9 mouse cellular contexts compared by ENCODE assay signal in the genomic region with DNA sequence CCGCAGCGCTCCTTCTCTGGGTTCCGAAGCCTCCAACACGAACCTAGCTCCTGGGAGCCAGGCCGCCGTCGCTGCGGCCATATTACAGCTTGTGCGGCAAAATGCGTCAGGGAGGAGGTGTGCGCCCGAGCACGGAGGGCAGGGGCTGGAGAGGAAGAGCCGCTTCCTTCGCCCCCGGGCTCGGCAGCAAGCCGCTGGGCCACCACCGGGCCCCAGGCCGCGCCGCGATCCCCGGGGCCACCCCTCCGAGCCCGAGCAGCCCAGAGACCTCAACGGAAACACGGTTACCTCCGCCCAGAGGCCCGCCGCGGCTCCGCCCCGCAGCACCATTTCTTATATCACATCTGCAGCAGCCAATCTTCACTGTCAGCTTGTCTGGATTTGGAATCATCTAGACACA. TPM values are rescaled to one million over a fixed set of nuclear protein-coding genes. Genes with fewer than 3 reads are reported as not detected.
DNase-seq lines count a peak whose midpoint lies in the region.
"Had no signal": no experiment of that assay in that cellular context is flagged by ENCODE, and none has a peak within 500 bp of the region (broad histone marks: within the 10 kb centered on the region; RNA-seq: fewer than 3 reads in every experiment).

No protein-coding gene starts in this region.

- peaks cover 21% of the 10 kb centered on the region for H3K27me3 ChIP-seq in hindbrain, embryonic 10.5 days (ENCODE audit: insufficient read depth, poor library complexity, severe bottlenecking)

- H3K27ac ChIP-seq in hindbrain, embryonic 10.5 days, result peak overlapping the region; percentile 82

- H3K9me3 ChIP-seq in hindbrain, embryonic 10.5 days, result no peaks in the 10 kb centered on the region

- peak overlapping the region; percentile 59 for H3K4me3 ChIP-seq in hindbrain, embryonic 10.5 days

- DNase-seq in adrenal gland, adult 2 months, result peak; percentile 6
- DNase-seq in adrenal gland, adult 18-20 months (ENCODE audit: low spot score in 2 of 2), result no peak
- peak; percentile 25 to 50 for DNase-seq in spleen, adult 18-20 months
- no peak for DNase-seq in spleen, adult 12 weeks (ENCODE audit: low spot score)
- peak; percentile 46 for DNase-seq in hindbrain, embryonic 10.5 days (ENCODE audit: low spot score)
- peak; percentile 8 to 38 for DNase-seq in lung, postnatal 4 days
- peak; percentile 23 to 30 for DNase-seq in spleen, postnatal 14 days (ENCODE audit: low spot score in 2 of 2)
- DNase-seq in left cerebral cortex, adult 8-10 months (ENCODE audit: low spot score in 2 of 2), result no peak

- H3K36me3 ChIP-seq in hindbrain, embryonic 10.5 days, result no peaks in the 10 kb centered on the region

- 5% methylated on average over 34 of the region's 34 CpGs for WGBS in hindbrain, embryonic 10.5 days

- 0 out of 2 replicates have a peak, but pooled peaks cover 5% of the 10 kb centered on the region for H3K4me1 ChIP-seq in hindbrain, embryonic 10.5 days (replicated peaks)

RNA-seq across cellular contexts. Expression of a gene that starts 22.9 kb away (rescaled TPM):
- under 1 TPM in 1 of 2 experiments, not detected in 1; 0.14 TPM for total RNA-seq in adrenal gland, adult 2 months (2021)
- polyA plus RNA-seq in adrenal gland, adult 2 months (2012; rRNA removed), result 0.30 and 0.63 TPM in 2 replicates
- total RNA-seq in adrenal gland, adult 18-20 months (2021), result under 1 TPM; 0.20 to 0.32 TPM
- 0.13 TPM in 1 of 2 replicates, not detected in the other for polyA plus RNA-seq in hindbrain, embryonic 10.5 days (2016; fragmentation: Nextera tagmentation; extraction: Ambion mirVana)
- total RNA-seq in left cerebral cortex, adult 8-10 months (2022), result 1 to 10 TPM; 3.6 to 5.6 (median 4.5) TPM

RNA-seq across cellular contexts. Expression of a gene that starts 40.2 kb away (rescaled TPM):
- total RNA-seq in adrenal gland, adult 2 months (2021), result not detected
- not detected in 2 replicates for polyA plus RNA-seq in adrenal gland, adult 2 months (2012; rRNA removed)
- total RNA-seq in adrenal gland, adult 18-20 months (2021), result not detected
- not detected in 2 replicates for polyA plus RNA-seq in hindbrain, embryonic 10.5 days (2016; fragmentation: Nextera tagmentation; extraction: Ambion mirVana)
- not detected for total RNA-seq in left cerebral cortex, adult 8-10 months (2022)
- total RNA-seq: heart, adult 18-20 months had no signal

Comparison
In these comparisons a context has a peak if more than half of its experiments do, and no peak if none do; other contexts are left out.
1. DNase-seq: peak in adrenal gland, adult 2 months (single experiment), spleen, adult 18-20 months (2 of 2), hindbrain, embryonic 10.5 days (single experiment), lung, postnatal 4 days (2 of 2) and spleen, postnatal 14 days (2 of 2); none in adrenal gland, adult 18-20 months (0 of 2), spleen, adult 12 weeks (single experiment) and left cerebral cortex, adult 8-10 months (0 of 2).